Mouse (Mus musculus) yolk sac, embryonic 10.5 days (tissue): ENCODE data around the gene Aptx.

Experiments
- DNase-seq: peaks from one replicate; pipeline ENCODE4 v3.0.0-alpha.2; 2017; ENCODE audit warnings: low spot score

Gene Aptx

DNA sequence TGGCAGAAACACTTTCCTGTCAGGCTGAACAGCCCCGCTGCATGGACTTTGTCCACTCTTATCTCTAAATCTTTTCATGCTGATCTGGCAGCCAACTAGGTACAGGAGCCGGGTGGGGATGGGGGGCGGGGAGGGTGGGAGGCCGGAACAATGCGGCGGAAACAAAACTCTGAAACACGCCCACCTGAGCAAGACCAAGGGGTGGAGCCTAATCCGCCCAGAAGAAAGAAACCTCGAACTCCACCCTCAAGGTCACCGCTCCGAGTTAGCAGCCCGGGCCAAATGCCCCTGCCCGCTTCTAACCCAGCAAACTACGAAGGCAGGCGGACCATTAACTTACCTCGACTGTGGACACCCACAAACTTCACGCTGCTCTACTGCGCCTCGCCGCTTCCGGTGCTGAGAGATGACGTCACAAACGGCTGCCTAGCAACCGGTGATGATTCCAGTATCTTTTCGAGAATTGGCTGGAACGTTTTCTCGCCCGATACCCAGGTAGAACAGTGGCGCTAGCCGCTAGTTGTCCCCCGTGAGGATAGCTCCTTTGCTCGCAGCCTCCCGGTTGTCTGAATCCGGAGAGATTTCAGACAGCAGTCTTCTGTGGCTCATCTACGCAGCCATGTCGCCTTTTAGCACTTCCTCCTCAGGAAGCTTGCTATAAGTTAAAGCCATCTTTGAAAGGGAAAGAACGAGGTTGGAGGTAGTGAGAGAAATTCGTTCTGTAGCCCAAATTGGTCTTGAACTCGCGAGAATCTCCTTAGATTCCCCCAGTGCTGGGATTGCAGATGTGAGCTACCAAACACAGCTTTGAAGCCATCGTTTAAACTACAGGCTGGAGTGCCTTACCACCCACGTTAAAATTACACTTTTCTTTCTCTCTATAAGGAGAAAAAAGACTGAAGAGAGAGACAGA is at the start of gene Aptx:
TSS of gene Aptx (minus strand) at position 398 of the 913 bp plus-strand sequence.
- peak; percentile 96 for DNase-seq

DNA sequence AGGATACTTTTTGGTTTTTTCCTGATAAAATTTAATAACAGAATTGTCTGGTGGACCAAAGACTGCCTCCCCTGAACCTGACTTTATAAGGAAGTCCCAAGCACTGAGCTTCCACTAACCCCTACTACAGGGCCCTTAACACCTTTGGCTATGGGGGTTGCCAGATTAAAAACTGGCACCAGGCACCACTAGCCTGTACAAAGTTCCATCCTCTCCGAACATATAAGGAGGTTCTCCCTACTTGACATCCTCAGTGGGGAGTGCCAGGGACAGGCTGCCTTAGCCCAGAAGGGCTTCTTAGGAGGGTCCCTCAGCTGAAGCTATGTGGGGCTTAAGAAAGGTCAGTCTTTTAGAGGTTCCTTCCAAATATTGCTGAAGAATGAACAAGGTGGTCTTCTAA is 32.4 kb upstream of the Aptx start:
- DNase-seq, result no peak

DNA sequence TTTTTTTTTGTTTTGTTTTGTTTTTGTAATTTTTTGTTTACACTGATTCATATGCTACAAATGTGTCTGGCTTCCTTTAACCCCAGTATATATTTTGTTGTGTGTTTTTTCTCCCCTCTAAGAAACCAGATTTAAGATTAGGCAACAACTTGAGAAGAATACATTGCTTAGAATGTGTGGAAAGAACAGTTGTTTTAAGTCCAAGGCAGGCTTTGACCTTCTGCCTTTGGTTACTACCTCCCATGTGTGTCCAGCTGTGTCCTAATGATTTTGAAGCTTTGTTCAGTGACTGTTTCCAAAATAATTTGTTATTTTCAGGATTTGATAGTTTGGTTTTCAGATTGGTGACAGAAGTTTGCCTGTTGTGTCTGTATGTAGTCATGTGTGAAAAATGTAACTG is 28.3 kb upstream of the Aptx start:
- DNase-seq, result no peak

DNA sequence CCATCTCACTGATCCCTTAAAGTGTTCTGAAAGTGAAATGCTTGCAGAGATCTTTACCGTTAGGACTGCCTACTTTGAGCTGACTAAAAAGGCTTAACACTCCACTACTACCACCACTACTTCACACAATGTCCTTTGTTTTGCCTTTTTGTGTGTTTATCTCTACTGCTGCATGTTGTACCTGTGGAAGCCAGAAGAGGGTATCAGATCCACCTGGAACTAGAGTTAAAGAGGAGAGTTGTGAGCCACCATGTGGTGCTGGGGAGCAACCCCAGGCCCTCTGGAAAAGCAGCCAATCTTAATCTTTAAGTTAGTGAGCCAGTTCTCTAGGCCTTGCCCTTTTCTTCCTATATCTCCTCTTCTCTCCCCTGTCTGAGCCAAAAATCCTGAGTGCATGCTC is 24.3 kb upstream of the Aptx start:
- no peak for DNase-seq

DNA sequence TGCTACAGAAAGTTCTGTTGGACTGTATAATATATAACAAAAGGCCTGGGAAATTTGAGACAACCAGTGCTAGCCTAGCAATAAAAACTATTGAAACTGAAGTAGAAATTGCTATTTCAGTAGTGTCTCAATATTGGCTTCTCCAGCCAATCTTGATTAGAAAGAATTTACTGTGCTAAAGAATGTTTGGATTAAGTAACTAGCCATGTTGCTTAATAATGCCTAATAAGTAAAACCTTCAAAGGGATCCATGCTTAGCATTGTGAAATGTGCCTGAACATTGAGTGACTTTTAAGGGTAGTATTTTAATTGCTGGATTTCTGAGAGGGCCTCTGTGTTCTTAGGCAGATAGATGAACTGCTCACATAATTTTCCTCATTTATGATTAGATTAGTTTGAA is 22.6 kb upstream of the Aptx start:
- DNase-seq, result no peak

DNA sequence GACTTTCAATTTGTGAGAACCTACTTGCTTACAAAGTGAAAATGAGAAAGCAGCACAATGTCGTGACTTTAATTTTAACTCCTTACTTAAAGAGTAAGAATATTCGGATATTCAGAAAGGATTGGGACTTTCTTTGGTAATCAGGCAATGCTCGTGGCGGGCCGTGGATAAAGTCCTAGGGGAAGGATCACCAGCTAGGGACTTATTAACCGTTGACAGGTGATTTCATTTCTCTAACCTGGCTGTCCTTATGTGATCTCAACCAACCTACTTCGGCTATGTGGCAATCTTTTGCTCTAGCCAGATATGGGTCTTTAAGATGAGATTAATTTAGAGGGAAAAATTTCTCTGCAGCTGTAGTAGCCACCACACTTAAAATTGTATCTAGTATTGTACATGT is 22.1 kb upstream of the Aptx start:
- DNase-seq, result no peak

DNA sequence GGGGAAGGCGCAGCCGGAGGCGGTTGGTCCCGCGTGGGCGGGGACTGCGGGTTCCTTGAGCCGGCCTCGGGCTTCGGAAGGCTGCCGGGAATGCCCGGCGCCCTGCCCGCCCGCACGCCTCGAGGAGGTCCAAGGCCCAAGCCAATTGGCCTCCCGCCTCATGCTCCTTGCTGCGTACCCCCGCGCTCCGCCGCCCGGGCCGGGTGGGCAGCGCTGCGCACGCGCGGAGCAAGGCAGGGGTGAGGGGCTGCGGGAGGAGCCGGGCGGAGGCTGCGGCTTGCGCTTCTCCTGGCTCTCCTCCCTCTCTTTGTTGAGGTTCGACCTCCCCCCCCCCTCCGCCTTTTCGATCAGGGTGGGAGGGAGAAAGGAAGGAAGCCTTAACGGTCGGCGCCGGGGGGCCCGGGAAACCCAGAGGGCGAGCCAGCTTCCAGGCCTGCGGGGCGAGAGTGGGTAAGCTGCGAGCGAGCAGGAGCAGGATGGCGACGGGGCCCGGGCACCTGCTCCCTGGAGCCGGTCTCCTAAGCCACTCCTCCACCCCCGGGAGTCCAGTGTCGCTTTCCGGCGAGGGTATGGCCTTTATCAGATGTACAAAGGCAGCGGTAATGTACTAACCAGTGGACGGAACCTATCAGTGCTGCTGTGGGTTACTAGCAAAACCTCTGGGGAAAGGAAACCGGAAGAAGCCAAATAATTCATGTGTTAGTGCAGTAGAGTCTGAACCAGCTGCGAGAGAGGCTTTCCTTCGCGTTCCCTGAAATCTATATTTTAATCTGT is 19.9 kb upstream of the Aptx start:
- DNase-seq, result peak; percentile 86

DNA sequence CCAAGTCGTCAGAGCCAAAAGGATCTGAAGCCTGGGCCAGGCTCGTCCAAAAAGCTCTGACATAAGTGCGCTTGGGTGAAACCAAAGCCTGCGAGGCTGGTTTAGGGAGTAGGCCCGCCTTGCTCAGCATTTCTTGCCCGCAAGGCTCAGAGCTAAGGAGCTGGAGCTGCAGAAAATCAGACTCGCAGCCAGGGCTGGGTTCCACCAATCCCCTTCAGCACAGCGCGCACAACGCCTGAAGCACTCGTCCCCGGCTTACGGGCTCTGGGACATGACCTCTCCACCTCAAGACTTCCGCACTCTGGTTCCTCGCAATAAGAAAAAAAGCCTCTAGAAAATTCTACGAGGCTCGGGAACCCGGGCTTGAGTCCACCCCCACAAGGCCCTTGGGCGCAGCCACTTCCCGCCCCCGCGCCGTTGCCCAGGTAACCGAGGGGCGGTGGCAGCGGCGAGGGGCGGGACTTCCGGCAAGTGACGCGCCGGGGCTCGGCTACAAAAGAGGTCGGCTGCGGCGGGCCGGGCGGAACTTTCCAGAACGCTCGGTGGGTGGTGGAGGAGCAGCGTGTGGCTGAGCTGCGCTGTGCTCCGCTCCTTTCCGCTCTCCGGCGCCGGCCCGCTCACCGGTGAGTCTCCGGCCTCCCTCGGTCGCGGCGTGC is 19.1 kb upstream of the Aptx start, which contains the start of gene Dnaja1:
TSS of gene Dnaja1 (plus strand) at position 140 of the 656 bp plus-strand sequence.
- peak; percentile 97 for DNase-seq

DNA sequence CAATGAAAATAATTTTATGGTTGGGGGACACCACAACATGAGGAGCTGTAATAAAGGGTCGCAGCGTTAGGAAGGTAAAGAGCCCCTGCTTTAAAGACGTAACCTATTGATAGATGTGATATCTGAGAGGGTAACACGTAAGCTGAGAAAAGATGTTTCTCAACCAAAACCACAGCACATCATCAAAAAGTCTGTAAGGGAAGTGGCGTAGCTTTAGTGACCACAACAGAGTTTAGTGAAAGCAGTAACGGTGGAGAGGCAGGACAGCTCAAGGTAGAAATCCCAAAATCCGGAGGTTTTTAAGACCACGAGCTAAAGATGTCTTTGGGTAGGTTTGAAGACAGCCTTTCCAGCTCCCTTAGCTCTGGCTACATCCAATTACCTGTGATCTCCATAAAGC is 17.9 kb upstream of the Aptx start:
- DNase-seq, result no peak

DNA sequence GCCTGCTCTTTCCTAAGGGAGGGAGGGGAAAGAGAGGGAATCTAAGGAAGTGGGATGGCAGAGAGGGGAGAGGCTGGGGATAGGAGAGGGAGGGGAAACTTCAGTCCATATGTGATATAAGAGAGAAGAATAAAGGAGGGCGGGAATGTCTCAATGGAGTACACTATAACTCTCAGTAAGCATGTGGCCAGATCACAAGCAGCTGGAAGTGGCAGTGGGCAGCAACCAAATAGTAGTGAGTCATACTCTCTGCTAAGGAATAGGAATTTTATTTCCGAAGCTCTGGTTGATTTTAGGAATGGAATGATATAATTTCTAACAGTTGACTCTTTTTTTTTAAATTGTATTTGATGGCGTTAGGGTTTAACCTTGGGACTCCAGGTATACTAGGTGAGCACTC is 14.1 kb upstream of the Aptx start:
- no peak for DNase-seq

DNA sequence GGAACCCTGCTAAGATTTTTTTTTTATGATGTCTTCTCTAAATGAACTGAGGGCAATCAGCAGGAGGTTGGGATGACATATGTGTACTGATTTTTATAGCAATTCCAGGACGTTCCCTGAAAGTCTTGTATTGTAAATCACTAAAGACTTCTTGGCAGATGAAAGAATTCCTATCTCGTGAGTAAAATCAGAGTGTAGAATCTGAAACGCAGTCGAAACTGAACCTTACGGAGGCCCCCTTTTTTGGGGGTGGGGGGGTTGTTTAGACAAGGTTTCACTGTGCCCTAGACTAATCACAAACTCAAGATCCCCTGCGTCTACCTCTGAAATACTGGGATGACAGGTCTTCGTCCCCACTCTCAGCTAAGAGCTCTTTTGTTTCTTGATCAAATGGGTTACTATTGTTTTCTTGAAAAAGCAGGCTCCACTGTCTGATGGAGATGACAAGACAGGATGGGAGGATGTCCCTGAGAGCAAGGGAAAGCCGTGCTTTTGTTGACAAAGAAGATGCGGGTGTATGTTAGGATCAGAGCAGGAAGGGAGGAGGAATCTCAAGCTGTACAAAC is 799 bp upstream of the Aptx start:
- no peak for DNase-seq

DNA sequence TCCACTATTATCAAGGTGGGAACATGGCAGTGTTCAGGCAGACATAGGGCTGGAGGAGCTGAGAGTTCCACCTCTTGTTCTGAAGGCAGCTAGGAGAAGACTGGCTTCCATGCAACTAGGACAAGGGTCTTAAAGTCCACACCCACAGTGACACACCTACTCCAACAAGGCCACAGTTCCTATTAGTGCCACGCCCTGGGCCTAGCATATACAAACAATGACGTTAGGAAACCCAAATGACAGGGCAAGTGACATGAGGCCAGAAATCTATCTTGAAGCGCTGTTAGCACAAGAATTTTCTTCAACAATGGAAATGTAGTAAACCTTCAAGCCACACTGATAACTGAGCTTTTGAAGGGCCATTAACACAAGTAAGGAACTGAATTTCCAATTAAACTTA is 1.2 kb downstream of the Aptx start:
- peak; percentile 45 for DNase-seq

DNA sequence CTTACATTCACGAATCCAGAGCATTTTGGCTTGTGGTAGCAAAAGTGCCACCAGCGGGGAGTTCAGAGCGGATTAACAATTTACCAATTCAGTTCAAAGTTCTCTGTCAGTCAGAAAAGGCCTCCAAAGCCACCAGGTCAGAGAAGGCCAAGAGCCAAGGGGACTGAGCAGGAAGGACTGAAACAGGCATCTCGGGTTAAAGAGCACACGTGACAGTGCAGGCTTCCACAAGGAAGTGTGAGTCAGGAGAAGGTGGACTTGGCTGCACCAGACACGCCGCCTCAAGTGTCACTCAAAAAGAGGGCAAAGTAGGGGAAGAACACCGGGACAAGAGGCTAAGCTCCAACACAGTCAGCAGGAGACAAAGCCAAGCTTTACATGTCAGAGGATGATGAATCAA is 2.8 kb downstream of the Aptx start:
- DNase-seq, result peak; percentile 81

DNA sequence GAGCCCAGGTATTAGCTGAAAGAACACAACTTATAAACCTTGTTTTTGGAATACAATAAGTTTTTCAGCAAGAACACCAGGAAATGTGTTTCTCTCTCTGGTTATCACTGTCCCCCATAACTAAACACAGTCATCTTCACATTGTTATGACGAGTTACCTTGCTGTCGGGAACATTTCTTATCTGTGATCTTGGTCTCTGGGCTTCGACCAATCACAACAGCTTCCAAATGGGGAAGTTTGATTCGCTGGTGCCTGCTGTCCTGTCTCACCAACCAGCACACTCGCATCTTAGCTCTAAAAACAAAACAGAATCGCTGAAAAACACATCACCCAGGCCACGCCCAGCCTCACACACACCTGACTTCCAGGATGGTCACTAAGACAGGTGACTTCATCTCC is 5.9 kb downstream of the Aptx start:
- no peak for DNase-seq

DNA sequence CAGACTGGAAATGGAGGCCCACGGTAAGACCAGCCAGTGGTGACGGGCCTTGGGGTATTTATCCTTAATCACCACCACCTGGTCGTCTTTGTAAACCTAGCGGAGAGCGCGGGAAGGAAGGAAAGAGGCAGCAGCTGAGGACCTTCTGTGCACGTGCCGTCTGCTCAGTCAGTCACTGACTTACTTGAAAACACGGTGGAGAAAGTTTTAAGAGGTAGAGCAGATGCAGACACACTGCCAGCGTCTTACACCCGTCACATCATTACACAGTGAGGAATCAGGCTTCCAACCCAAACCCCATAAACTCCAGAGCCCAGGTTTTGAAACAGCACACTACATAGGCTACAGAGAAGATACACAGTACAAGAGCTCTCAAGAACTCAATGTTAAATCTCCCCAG is 11.9 kb downstream of the Aptx start:
- no peak for DNase-seq

DNA sequence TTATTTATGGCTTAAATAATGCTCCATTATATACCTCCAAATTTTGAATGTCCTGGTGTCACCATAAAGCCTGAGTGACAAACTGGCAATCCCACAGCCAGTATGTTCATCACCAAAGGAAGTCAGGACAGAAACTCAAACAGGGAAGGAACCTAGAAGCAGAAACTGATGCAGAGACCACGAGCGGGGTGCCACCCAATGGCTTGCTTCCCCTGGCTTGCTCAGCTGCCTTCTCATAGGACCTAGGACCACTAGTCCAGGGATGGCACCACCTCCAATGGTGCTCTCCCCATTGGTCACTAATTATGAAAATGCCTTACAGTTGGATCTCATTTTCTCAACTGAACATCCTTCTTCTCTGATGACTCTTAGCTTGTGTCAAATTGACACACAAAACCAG is 19.7 kb downstream of the Aptx start:
- no peak for DNase-seq

DNA sequence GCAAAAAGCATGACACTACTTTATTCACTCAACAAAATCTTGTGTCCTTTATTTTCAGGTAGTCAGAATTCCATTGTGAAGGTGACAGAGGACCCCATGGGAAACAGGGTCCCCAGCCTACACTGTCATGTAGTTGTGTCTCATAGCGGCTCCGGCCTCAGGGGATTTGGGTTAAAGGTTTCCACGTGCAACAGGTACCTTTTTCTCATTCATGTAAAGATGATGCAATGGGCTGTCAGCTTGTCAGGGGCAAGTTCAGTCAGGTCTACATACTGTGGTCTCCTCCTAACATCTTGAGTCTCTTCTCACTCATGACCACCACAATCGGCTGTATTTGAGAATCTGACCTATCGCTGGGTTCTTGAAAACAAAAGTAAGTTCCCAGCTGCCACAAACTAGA is 20.6 kb downstream of the Aptx start:
- DNase-seq, result no peak

DNA sequence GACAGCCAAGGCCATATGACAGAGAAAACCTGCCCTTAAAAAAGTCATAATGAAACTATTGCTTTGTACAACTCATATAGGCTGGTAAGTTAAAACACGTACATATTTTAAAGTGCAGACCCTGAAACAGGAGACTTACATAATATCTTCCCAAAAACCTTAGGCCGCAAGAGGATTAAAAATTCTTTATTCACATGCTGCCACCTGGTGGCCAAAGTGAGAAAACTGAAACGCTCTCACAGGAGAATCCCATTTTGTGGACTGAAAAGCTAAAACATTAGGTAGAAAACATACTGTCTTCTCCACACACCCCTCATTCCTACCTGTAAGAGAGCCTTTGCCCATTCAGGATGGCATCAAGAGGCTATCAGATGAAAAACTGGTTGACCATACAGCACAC is 21.1 kb downstream of the Aptx start:
- DNase-seq, result no peak

DNA sequence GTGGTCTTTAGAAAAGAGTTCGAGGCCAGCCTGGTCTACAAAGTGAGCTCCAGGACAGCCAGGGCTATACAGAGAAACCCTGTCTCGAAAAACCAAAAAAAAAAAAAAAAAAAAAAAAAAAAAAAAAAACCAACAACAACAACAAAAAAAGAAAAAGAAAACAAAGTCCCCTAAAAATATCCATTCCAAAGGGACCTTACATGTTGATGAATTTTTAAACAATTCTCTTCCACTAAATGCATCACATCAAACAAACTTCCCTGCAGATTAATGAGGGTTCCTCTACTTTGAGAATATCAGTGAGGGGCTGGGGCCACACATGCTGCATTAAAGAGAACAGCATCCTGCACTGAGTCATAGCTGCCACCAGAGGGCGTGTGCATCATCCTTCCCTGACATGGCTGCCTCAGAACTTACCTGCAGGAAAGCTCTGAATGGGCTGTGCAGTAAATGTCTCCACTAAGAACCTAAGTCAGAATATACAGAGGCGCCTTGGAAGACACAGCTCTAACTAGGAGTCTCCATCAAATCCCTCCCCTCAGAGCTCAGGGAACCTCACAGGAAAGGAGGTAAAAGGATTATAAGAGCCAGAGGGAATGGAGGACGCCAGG is 22.6 kb downstream of the Aptx start:
- DNase-seq, result no peak

DNA sequence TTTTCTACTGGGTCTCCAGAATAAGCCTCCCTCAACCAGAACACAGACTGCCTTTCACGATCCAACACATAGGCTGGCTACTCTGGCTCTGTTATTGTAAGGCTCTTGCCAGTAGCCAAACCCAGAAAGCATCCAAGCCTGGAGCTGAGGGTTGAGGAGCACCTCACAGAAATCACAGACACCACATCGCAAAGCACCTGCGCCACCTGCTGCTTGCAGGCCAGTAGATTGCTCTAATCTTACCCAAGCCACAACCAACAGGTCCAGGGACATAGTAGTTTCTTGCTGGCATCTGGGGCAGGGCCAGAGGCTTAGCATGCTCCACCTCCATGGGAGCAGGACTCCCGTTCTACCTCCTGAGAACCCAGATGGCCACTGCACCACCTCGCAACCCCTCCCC is 25.9 kb downstream of the Aptx start:
- peak; percentile 13 for DNase-seq

DNA sequence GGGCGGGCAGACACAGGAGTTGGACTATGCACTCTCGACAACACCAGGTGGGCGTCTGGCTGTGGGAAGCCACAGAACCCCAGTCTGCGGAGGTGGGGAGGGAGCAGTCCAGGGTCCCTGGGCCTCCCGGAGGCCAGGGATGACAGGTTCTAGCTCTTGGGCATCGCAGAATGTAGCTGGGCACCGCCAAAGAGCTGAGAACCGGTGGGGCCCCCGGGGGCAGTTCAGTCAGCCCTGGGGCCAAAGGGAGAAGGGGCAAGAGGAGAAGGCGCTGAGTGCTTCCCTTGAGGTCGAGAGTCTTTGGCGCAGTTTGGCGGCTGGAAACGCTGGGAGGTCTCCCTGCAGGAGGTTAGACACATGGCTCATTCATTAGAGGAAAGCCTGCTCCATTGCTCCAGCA is 26.7 kb downstream of the Aptx start:
- no peak for DNase-seq

DNA sequence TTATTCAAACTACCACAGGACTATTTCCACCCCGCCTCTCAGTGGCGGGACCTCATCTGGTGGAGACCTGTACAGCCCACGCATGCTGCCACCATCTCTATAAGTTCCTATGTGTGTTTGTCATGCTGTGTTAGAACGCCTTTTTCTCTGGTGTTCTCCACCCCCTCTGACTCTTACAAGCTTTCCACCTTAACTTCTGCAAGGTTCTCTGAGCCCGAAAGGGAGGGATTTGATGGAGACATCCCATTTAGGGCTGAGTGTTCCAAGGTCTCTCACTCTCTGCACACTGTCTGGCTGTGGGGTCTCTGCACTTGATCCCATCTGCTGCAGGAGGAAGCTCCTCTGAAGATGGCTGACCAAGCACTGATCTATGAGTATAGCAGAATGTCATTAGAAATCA is 29.5 kb downstream of the Aptx start:
- no peak for DNase-seq
